Mouse (Mus musculus) neural tube, embryonic 15.5 days (tissue): ENCODE measurements at regions not wholly inside any gene's neighbourhood (a gene's known extent, or its start where the extent isn't known, plus 50 kb on each side); places are given as distances from the start of the nearest gene placed in this dataset.

Experiments used
- ATAC-seq: fragments of 200-750 bp; cut with Nextera tagmentation; 2 replicates; pipeline ENCODE4 v1.8.0; 2017; ENCODE audit warnings: mild to moderate bottlenecking, moderate TSS enrichment, moderate library complexity; ENCODE audit not compliant: low FRiP score
- H3K27ac ChIP-seq: fragments of 300-500 bp; sonication (generic); replicated peaks from 2 replicates; pipeline ENCODE4 v1.5.1; 2015; ENCODE audit warnings: mild to moderate bottlenecking, inconsistent platforms
- H3K27me3 ChIP-seq: fragments of 300-500 bp; sonication (generic); replicated peaks from 2 replicates; pipeline ENCODE4 v1.6.1; 2015; ENCODE audit warnings: inconsistent platforms
- H3K36me3 ChIP-seq: fragments of 300-500 bp; sonication (generic); 2 replicates; pipeline ENCODE4 v1.6.1; 2015; ENCODE audit warnings: inconsistent platforms
- H3K4me1 ChIP-seq: fragments of 300-500 bp; sonication (generic); 2 replicates; pipeline ENCODE4 v1.6.1; 2015; ENCODE audit warnings: inconsistent platforms
- H3K4me2 ChIP-seq: fragments of 300-500 bp; sonication (generic); 2 replicates; pipeline ENCODE4 v1.6.1; 2015; ENCODE audit warnings: inconsistent platforms, mild to moderate bottlenecking, moderate library complexity
- H3K4me3 ChIP-seq: fragments of 300-500 bp; sonication (generic); replicated peaks from 2 replicates; pipeline ENCODE4 v1.5.1; 2015; ENCODE audit warnings: mild to moderate bottlenecking, inconsistent platforms
- H3K9ac ChIP-seq: fragments of 300-500 bp; sonication (generic); replicated peaks from 2 replicates; pipeline ENCODE4 v1.6.1; 2015; ENCODE audit warnings: mild to moderate bottlenecking, inconsistent platforms
- H3K9me3 ChIP-seq: fragments of 300-500 bp; sonication (generic); replicated peaks from 2 replicates; pipeline ENCODE4 v1.6.1; 2016; ENCODE audit warnings: inconsistent platforms
- WGBS: fragments of 180-500 bp; shearing (Covaris S2); methylation state at CpG from one replicate; pipeline ENCODE4 v1.1.7; 2015; ENCODE audit warnings: mixed read lengths; 5-methylcytosine and 5-hydroxymethylcytosine counted together

GRCm38 (mm10) chr19:20194511-20194910 lies 196.2 kb downstream of the Anxa1 start:
- H3K36me3 ChIP-seq: no peaks in the 10 kb centered on the region
- H3K4me1 ChIP-seq: no peaks in the 10 kb centered on the region
- ATAC-seq: no peak
- no peak overlapping the region for H3K4me2 ChIP-seq
- H3K9me3 ChIP-seq: no peaks in the 10 kb centered on the region
- H3K27ac ChIP-seq: no peak overlapping the region
- H3K27me3 ChIP-seq: no peaks in the 10 kb centered on the region
- 94% methylated on average over 1 of the region's 1 CpGs for WGBS
- H3K9ac ChIP-seq: no peak overlapping the region
- H3K4me3 ChIP-seq: no peak overlapping the region

DNA sequence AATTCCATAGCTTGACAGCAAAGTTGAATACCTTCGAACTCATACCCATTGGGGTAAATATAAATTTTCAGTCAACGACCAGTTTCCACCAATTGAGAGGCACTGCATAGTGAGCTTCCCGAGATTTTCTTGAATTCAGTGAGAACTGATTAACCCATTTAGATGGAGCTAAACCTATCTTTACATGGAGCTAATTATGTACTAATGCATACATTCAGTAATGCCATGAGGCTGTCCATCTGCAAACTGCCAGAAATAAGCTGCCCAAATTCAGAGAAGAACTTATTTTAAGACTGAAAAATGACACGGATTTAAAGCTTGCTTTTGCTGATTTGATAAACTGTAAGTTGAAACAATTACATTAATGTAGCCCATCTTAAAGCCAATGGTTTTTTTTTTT lies 208.9 kb downstream of the Anxa1 start:
- Histone ChIP-seq H3K27me3 (no peaks in the 10 kb centered on the region), H3K9me3 (no peaks in the 10 kb centered on the region), H3K36me3 (no peaks in the 10 kb centered on the region), H3K4me3 (no peak overlapping the region), H3K4me1 (no peaks in the 10 kb centered on the region), H3K4me2 (no peak overlapping the region), H3K27ac (no peak overlapping the region), H3K9ac (no peak overlapping the region)
- ATAC-seq: no peak
- 81% methylated on average over 4 of the region's 4 CpGs for WGBS

DNA sequence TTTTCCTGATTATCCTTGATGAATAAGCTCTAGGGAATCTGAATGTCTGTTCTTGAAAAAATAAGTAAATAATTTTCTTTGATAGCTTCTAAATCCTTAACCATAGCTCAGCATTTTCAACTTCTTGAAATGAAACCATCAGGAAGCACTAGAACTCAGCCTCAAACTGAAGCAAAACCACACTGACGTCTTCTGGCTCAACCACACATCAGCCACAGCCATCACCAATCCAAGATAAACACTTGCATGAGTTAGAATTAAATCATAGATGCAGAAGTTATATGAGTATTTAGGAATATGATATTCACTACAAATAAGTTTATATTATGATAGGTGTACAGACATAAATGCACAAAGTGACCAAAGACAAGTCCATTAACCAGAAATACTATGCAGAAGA lies 229.2 kb downstream of the Anxa1 start:
- H3K27me3 ChIP-seq: no peaks in the 10 kb centered on the region
- no peak overlapping the region for H3K4me3 ChIP-seq
- no peak overlapping the region for H3K27ac ChIP-seq
- no peak overlapping the region for H3K4me2 ChIP-seq
- H3K36me3 ChIP-seq: no peaks in the 10 kb centered on the region
- no peak overlapping the region for H3K9ac ChIP-seq
- H3K9me3 ChIP-seq: no peaks in the 10 kb centered on the region
- no peak for ATAC-seq
- no peaks in the 10 kb centered on the region for H3K4me1 ChIP-seq
- 80% methylated on average over 1 of the region's 1 CpGs for WGBS

DNA sequence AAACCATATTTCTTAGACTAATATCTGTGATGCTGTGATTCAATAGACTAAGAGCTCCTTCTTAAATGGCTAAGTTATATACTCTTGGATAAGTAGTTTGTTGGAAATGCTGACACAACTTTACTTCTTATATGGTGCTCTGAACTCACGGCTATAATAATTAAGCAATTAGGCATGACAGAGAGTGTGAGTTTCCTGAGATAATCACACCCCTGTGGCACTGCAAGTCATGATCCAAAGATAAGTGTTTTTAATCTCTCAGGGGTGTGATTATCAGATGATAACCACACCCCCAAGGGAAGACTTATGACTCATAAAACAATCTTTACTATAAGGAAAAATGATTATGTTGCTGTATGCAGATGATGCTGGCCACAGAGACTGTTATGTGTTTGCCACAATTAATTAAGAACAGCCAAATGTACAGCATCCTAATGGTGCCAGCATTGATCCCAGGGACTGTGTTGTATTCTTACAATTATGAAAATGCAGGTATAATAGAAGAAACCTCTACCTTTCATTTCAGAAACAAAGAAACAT lies 234.3 kb downstream of the Anxa1 start:
- peak; percentile 53; the same call in 1 of the 2 replicates for ATAC-seq
- H3K27me3 ChIP-seq: no peaks in the 10 kb centered on the region
- WGBS: 38% methylated on average over 1 of the region's 1 CpGs
- no peaks in the 10 kb centered on the region for H3K4me1 ChIP-seq
- H3K4me2 ChIP-seq: no peak overlapping the region
- H3K4me3 ChIP-seq: no peak overlapping the region
- H3K9ac ChIP-seq: no peak overlapping the region
- H3K36me3 ChIP-seq: no peaks in the 10 kb centered on the region
- no peaks in the 10 kb centered on the region for H3K9me3 ChIP-seq
- no peak overlapping the region for H3K27ac ChIP-seq

DNA sequence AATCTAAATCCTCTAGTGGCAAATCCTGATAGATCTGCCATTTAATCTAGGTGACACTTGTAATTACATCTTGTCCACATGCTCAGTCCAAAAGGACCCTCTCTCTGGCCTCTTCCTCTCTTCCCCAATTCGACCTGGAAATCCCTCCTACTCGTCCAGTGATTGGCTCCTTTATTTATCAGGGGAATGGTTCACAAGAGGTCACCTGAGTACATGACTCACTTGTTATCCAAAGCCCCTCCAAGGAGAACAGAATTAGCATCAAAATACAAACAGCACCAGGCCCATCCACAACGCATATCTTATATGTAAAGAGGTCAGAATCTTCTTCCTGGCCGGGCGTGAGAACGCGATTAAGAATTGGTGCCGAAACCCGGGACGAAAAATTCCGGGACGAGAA lies 251.2 kb downstream of the Anxa1 start:
- Histone ChIP-seq H3K9me3 (no peaks in the 10 kb centered on the region), H3K4me1 (no peaks in the 10 kb centered on the region), H3K4me3 (no peak overlapping the region), H3K27me3 (no peaks in the 10 kb centered on the region), H3K27ac (no peak overlapping the region), H3K36me3 (no peaks in the 10 kb centered on the region), H3K9ac (no peak overlapping the region), H3K4me2 (no peak overlapping the region)
- whole genome bisulfite sequencing: 96% methylated on average over 12 of the region's 12 CpGs
- no peak for ATAC-seq

- 85% methylated on average over 2 of the region's 2 CpGs for WGBS
- H3K27ac ChIP-seq: no peak overlapping the region
- no peak overlapping the region for H3K9ac ChIP-seq
These were observed 267.1 kb downstream of the Anxa1 start for GRCm38 (mm10) chr19:20123546-20124195.

GRCm38 (mm10) chr19:20122475-20122874 lies 268.3 kb downstream of the Anxa1 start:
- H3K4me1 ChIP-seq: peaks cover 4% of the 10 kb centered on the region
- no peaks in the 10 kb centered on the region for H3K9me3 ChIP-seq
- H3K9ac ChIP-seq: no peak overlapping the region
- H3K27me3 ChIP-seq: no peaks in the 10 kb centered on the region
- no peak overlapping the region for H3K4me3 ChIP-seq
- no peaks in the 10 kb centered on the region for H3K36me3 ChIP-seq
- no peak overlapping the region for H3K27ac ChIP-seq
- peak; percentile 41; the same call in 1 of the 2 replicates for ATAC-seq
- H3K4me2 ChIP-seq: no peak overlapping the region
- 12% methylated on average over 4 of the region's 4 CpGs for WGBS

More at GRCm38 (mm10) chr19:20123546-20124195, 267.1 kb downstream of the Anxa1 start:
- ATAC-seq: no peak
- H3K4me3 ChIP-seq: no peak overlapping the region
- no peak overlapping the region for H3K4me2 ChIP-seq
- no peaks in the 10 kb centered on the region for H3K27me3 ChIP-seq
- H3K9me3 ChIP-seq: no peaks in the 10 kb centered on the region
- H3K4me1 ChIP-seq: peaks cover 4% of the 10 kb centered on the region
- H3K36me3 ChIP-seq: no peaks in the 10 kb centered on the region

- WGBS: 94% methylated on average over 3 of the region's 3 CpGs
- Histone ChIP-seq H3K4me2 (no peak overlapping the region), H3K9ac (no peak overlapping the region), H3K4me1 (no peaks in the 10 kb centered on the region), H3K36me3 (no peaks in the 10 kb centered on the region), H3K27me3 (no peaks in the 10 kb centered on the region), H3K4me3 (no peak overlapping the region), H3K9me3 (no peaks in the 10 kb centered on the region), H3K27ac (no peak overlapping the region)
- no peak for ATAC-seq
These were observed 276.5 kb downstream of the Anxa1 start for GRCm38 (mm10) chr19:20114237-20114636.
